Mouse (Mus musculus) stomach, embryonic 14.5 days (tissue): ENCODE measurements around the gene Optc. TPM values are rescaled to one million over a fixed set of nuclear protein-coding genes. Genes with fewer than 3 reads are reported as not detected.

Source experiments
- ATAC-seq: fragments of 200-750 bp; cut with Nextera tagmentation; 2 replicates; pipeline ENCODE4 v1.8.0; 2017; ENCODE audit warnings: low read depth, moderate TSS enrichment; ENCODE audit not compliant: insufficient number of reproducible peaks, insufficient read depth, low FRiP score
- H3K27ac ChIP-seq: fragments of 300-500 bp; sonication (generic); 2 replicates; pipeline ENCODE4 v1.5.1; 2014; ENCODE audit warnings: mild to moderate bottlenecking, low read length, moderate library complexity, mixed read lengths
- H3K27me3 ChIP-seq: fragments of 300-500 bp; sonication (generic); 2 replicates; pipeline ENCODE4 v1.6.1; 2014; ENCODE audit warnings: low read length, control low read depth, mixed read lengths; ENCODE audit not compliant: control insufficient read depth, insufficient read depth
- H3K36me3 ChIP-seq: fragments of 300-500 bp; sonication (generic); 2 replicates; pipeline ENCODE4 v1.6.1; 2014; ENCODE audit warnings: mild to moderate bottlenecking, control low read depth, low read length, moderate library complexity, mixed read lengths; ENCODE audit not compliant: control insufficient read depth, insufficient read depth
- H3K4me1 ChIP-seq: fragments of 300-500 bp; sonication (generic); 2 replicates; pipeline ENCODE4 v1.6.1; 2014; ENCODE audit warnings: low read length, control low read depth, mixed read lengths; ENCODE audit not compliant: control insufficient read depth, insufficient read depth
- H3K4me2 ChIP-seq: fragments of 300-500 bp; sonication (generic); replicated peaks from 2 replicates; pipeline ENCODE4 v1.6.1; 2014; ENCODE audit warnings: low read depth, low read length, control low read depth
- H3K4me3 ChIP-seq: fragments of 300-500 bp; sonication (generic); 2 replicates; pipeline ENCODE4 v1.5.1; 2014; ENCODE audit warnings: low read depth, low read length, control low read depth
- H3K9ac ChIP-seq: fragments of 300-500 bp; sonication (generic); replicated peaks from 2 replicates; pipeline ENCODE4 v1.6.1; 2014; ENCODE audit warnings: low read depth, mild to moderate bottlenecking, control low read depth, low read length, moderate library complexity, mixed read lengths
- H3K9me3 ChIP-seq: fragments of 300-500 bp; sonication (generic); 2 replicates; pipeline ENCODE4 v1.6.1; 2016; ENCODE audit warnings: low read depth, low read length, control low read depth; ENCODE audit not compliant: control insufficient read depth
- WGBS: fragments of 180-500 bp; shearing (Covaris S2); extraction: QIAGEN DNeasy Blood & Tissue Kit; methylation state at CpG from one replicate; pipeline ENCODE4 v1.1.7; 2014; 5-methylcytosine and 5-hydroxymethylcytosine counted together
- polyA plus RNA-seq: library from polyadenylated mRNA; unstranded; fragments of >200 nt; fragmentation: Nextera tagmentation; extraction: Ambion mirVana; gene quantifications from 2 replicates; pipeline ENCODE4 v1.2.1, GENCODE M21; 2014

Gene Optc
- polyA plus RNA-seq = 1.8 and 2.1 TPM in 2 replicates

- H3K27me3 ChIP-seq = no peaks in the 10 kb centered on the region
- peaks cover 18% of the 10 kb centered on the region for H3K4me1 ChIP-seq
- H3K36me3 ChIP-seq = no peaks in the 10 kb centered on the region
- peak within 1 kb of the TSS; percentile 32 for H3K4me3 ChIP-seq
- H3K9ac ChIP-seq = peak within 1 kb of the TSS; percentile 54
- no peaks in the 10 kb centered on the region for H3K9me3 ChIP-seq
- H3K27ac ChIP-seq = peak within 1 kb of the TSS; percentile 89
- H3K4me2 ChIP-seq = peak within 1 kb of the TSS; percentile 94
- peak; percentile 78 for ATAC-seq
- WGBS = 5% methylated on average over 29 of the region's 30 CpGs
Observed at GRCm38 (mm10) chr1:133907949-133908658, at the start of gene Optc. Optc (minus strand) TSS chr1:133907999.

GRCm38 (mm10) chr1:133954009-133954408, 46.2 kb upstream of the Optc start:
- H3K27me3 ChIP-seq = no peaks in the 10 kb centered on the region
- no peak overlapping the region for H3K27ac ChIP-seq
- H3K4me1 ChIP-seq = no peaks in the 10 kb centered on the region; the same call in 1 of the 2 replicates
- H3K36me3 ChIP-seq = no peaks in the 10 kb centered on the region
- no peak overlapping the region for H3K4me3 ChIP-seq
- WGBS = 46% methylated on average over 2 of the region's 2 CpGs
- no peak for ATAC-seq
- no peak overlapping the region for H3K9ac ChIP-seq
- no peak overlapping the region for H3K4me2 ChIP-seq
- H3K9me3 ChIP-seq = no peaks in the 10 kb centered on the region

- Histone ChIP-seq H3K4me1 (no peaks in the 10 kb centered on the region; the same call in 1 of the 2 replicates), H3K9ac (no peak overlapping the region), H3K9me3 (no peaks in the 10 kb centered on the region), H3K4me2 (no peak overlapping the region), H3K27me3 (no peaks in the 10 kb centered on the region), H3K4me3 (no peak overlapping the region), H3K27ac (no peak overlapping the region), H3K36me3 (no peaks in the 10 kb centered on the region)
- 48% methylated on average over 9 of the region's 9 CpGs for WGBS
- ATAC-seq = no peak
Observed at GRCm38 (mm10) chr1:133953261-133953742, 45.5 kb upstream of the Optc start.

- Histone ChIP-seq H3K27ac (no peak overlapping the region), H3K27me3 (no peaks in the 10 kb centered on the region), H3K4me2 (no peak overlapping the region), H3K9me3 (no peaks in the 10 kb centered on the region), H3K4me3 (no peak overlapping the region), H3K9ac (no peak overlapping the region), H3K36me3 (no peaks in the 10 kb centered on the region), H3K4me1 (no peaks in the 10 kb centered on the region; the same call in 1 of the 2 replicates)
- WGBS = 53% methylated on average over 6 of the region's 6 CpGs
- no peak; the same call in 1 of the 2 replicates for ATAC-seq
Observed at GRCm38 (mm10) chr1:133951598-133951997, 43.8 kb upstream of the Optc start.

- H3K4me2 ChIP-seq = no peak overlapping the region
- WGBS = 44% methylated on average over 7 of the region's 7 CpGs
- H3K4me1 ChIP-seq = no peaks in the 10 kb centered on the region; the same call in 1 of the 2 replicates
- no peaks in the 10 kb centered on the region for H3K27me3 ChIP-seq
- no peaks in the 10 kb centered on the region for H3K9me3 ChIP-seq
- no peak overlapping the region for H3K27ac ChIP-seq
- no peaks in the 10 kb centered on the region for H3K36me3 ChIP-seq
- H3K9ac ChIP-seq = no peak overlapping the region
- H3K4me3 ChIP-seq = no peak overlapping the region
- no peak for ATAC-seq
Observed at GRCm38 (mm10) chr1:133950061-133950782, 42.4 kb upstream of the Optc start.

GRCm38 (mm10) chr1:133945106-133945505, 37.3 kb upstream of the Optc start:
- H3K27me3 ChIP-seq = no peaks in the 10 kb centered on the region
- WGBS = 89% methylated on average over 3 of the region's 3 CpGs
- no peak overlapping the region for H3K27ac ChIP-seq
- no peaks in the 10 kb centered on the region for H3K36me3 ChIP-seq
- no peak overlapping the region for H3K9ac ChIP-seq
- H3K9me3 ChIP-seq = peaks cover 3% of the 10 kb centered on the region; the same call in 1 of the 2 replicates
- no peak overlapping the region for H3K4me3 ChIP-seq
- peaks cover 3% of the 10 kb centered on the region; the same call in 1 of the 2 replicates for H3K4me1 ChIP-seq
- H3K4me2 ChIP-seq = no peak overlapping the region
- ATAC-seq = no peak

- peaks cover 3% of the 10 kb centered on the region; the same call in 1 of the 2 replicates for H3K9me3 ChIP-seq
- H3K36me3 ChIP-seq = no peaks in the 10 kb centered on the region
- H3K4me3 ChIP-seq = no peak overlapping the region
- H3K9ac ChIP-seq = no peak overlapping the region
- no peak for ATAC-seq
- no peak overlapping the region for H3K4me2 ChIP-seq
- H3K27me3 ChIP-seq = no peaks in the 10 kb centered on the region
- no peak overlapping the region for H3K27ac ChIP-seq
- H3K4me1 ChIP-seq = peaks cover 3% of the 10 kb centered on the region; the same call in 1 of the 2 replicates
- 92% methylated on average over 3 of the region's 3 CpGs for WGBS
Observed at GRCm38 (mm10) chr1:133941904-133942303, 34.1 kb upstream of the Optc start.

- H3K36me3 ChIP-seq = no peaks in the 10 kb centered on the region
- no peak overlapping the region for H3K4me2 ChIP-seq
- H3K4me3 ChIP-seq = no peak overlapping the region
- ATAC-seq = peak; percentile 43; the same call in 1 of the 2 replicates
- peaks cover 3% of the 10 kb centered on the region; the same call in 1 of the 2 replicates for H3K9me3 ChIP-seq
- no peak overlapping the region for H3K9ac ChIP-seq
- peaks cover 3% of the 10 kb centered on the region; the same call in 1 of the 2 replicates for H3K4me1 ChIP-seq
- no peak overlapping the region for H3K27ac ChIP-seq
- 47% methylated on average over 11 of the region's 11 CpGs for WGBS
- H3K27me3 ChIP-seq = no peaks in the 10 kb centered on the region
Observed at GRCm38 (mm10) chr1:133941158-133941860, 33.5 kb upstream of the Optc start.
